Mouse (Mus musculus): ENCODE data around the gene Psmb3. TPM values are rescaled to one million over a fixed set of nuclear protein-coding genes. Genes with fewer than 3 reads are reported as not detected.

Gene Psmb3
- polyA plus RNA-seq, 1 experiment: 241 TPM

GRCm38 (mm10) chr11:97744718-97745330 is 41.6 kb downstream of the Psmb3 start:
- peak; percentile 96 to 99 for DNase-seq (ENCODE audit: extremely low spot score in 1 of 2, low spot score in 1 of 2)

- DNase-seq (ENCODE audit: extremely low spot score in 1 of 2, low spot score in 1 of 2): no peak
Observed at GRCm38 (mm10) chr11:97745331-97745721, 42.1 kb downstream of the Psmb3 start.

GRCm38 (mm10) chr11:97747773-97748172 is 44.6 kb downstream of the Psmb3 start:
- DNase-seq (ENCODE audit: extremely low spot score in 1 of 2, low spot score in 1 of 2): no peak

GRCm38 (mm10) chr11:97748496-97748895 is 45.3 kb downstream of the Psmb3 start:
- no peak for DNase-seq (ENCODE audit: extremely low spot score in 1 of 2, low spot score in 1 of 2)

- DNase-seq (ENCODE audit: extremely low spot score in 1 of 2, low spot score in 1 of 2): peak; percentile 55 to 78
Observed at GRCm38 (mm10) chr11:97753277-97753676, 50.1 kb downstream of the Psmb3 start.

GRCm38 (mm10) chr11:97758125-97758524 is 54.9 kb downstream of the Psmb3 start:
- DNase-seq (ENCODE audit: extremely low spot score in 1 of 2, low spot score in 1 of 2): no peak

GRCm38 (mm10) chr11:97758942-97759341 is 55.7 kb downstream of the Psmb3 start:
- DNase-seq (ENCODE audit: extremely low spot score in 1 of 2, low spot score in 1 of 2): no peak

- no peak for DNase-seq (ENCODE audit: extremely low spot score in 1 of 2, low spot score in 1 of 2)
Observed at GRCm38 (mm10) chr11:97761638-97762037, 58.4 kb downstream of the Psmb3 start.

Other genes with a start within 250 kb of the Psmb3 start
- 0.13 and 0.24 TPM in 2 replicates for gene 4933428G20Rik, start 203.1 kb upstream of the Psmb3 start, polyA plus RNA-seq (2012; rRNA removed)
- 117 and 123 TPM in 2 replicates for gene Srcin1, start 127.2 kb upstream of the Psmb3 start, polyA plus RNA-seq (2012; rRNA removed)
- 49.4 and 65.0 TPM in 2 replicates for gene Epop, start 73.7 kb upstream of the Psmb3 start, polyA plus RNA-seq (2012; rRNA removed)
- gene Mllt6, start 40.0 kb upstream of the Psmb3 start, polyA plus RNA-seq (2012; rRNA removed): 74.9 and 84.0 TPM in 2 replicates
- 51.9 and 54.8 TPM in 2 replicates for gene Cisd3, start 17.6 kb upstream of the Psmb3 start, polyA plus RNA-seq (2012; rRNA removed)
- gene Pcgf2, start 2.9 kb upstream of the Psmb3 start, polyA plus RNA-seq (2012; rRNA removed): 74.6 and 83.8 TPM in 2 replicates
- 60.9 and 63.3 TPM in 2 replicates for gene Pip4k2b, start 41.3 kb downstream of the Psmb3 start, polyA plus RNA-seq (2012; rRNA removed)
- gene Cwc25, start 63.2 kb downstream of the Psmb3 start, polyA plus RNA-seq (2012; rRNA removed): 18.0 and 19.0 TPM in 2 replicates
- gene 1700001P01Rik, start 72.5 kb downstream of the Psmb3 start, polyA plus RNA-seq (2012; rRNA removed): 0.34 and 0.78 TPM in 2 replicates
- gene Rpl23, start 79.0 kb downstream of the Psmb3 start, polyA plus RNA-seq (2012; rRNA removed): 342 and 345 TPM in 2 replicates
- gene Lasp1, start 95.6 kb downstream of the Psmb3 start, polyA plus RNA-seq (2012; rRNA removed): 108 and 111 TPM in 2 replicates
- 102 and 104 TPM in 2 replicates for gene B230217C12Rik, start 137.4 kb downstream of the Psmb3 start, polyA plus RNA-seq (2012; rRNA removed)
- gene Fbxo47, start 180.8 kb downstream of the Psmb3 start, polyA plus RNA-seq (2012; rRNA removed): 0.48 and 0.76 TPM in 2 replicates

Measured in frontal cortex, adult 2 months (tissue).